Mouse (Mus musculus): ENCODE results near the gene Ncor2.
"Not testable (repeated sequence)": the region's sequence is repeated elsewhere in the genome, so short reads cannot be mapped to it uniquely, and the experiment has no call there.

Ncor2 gene

GRCm38 (mm10) chr5:125179007-125179734 lies at the start of gene Ncor2:
TSS of gene Ncor2 (minus strand) at chr5:125179219.
- DNase-seq, result peak; percentile 78 to 89

GRCm38 (mm10) chr5:125227699-125228098 lies 48.7 kb upstream of the Ncor2 start:
- no peak for DNase-seq

- peak in 1 of 2 experiments; percentile 46 for DNase-seq
These were observed 47.2 kb upstream of the Ncor2 start for GRCm38 (mm10) chr5:125226229-125226634.

GRCm38 (mm10) chr5:125224925-125225324 lies 45.9 kb upstream of the Ncor2 start:
- no peak for DNase-seq

- DNase-seq, result no peak
These were observed 44.9 kb upstream of the Ncor2 start for GRCm38 (mm10) chr5:125223961-125224360.

- DNase-seq, result peak; percentile 76 to 81
These were observed 43.7 kb upstream of the Ncor2 start for GRCm38 (mm10) chr5:125222706-125223105.

GRCm38 (mm10) chr5:125221868-125222267 lies 42.8 kb upstream of the Ncor2 start:
- DNase-seq, result peak; percentile 81 to 82

- no peak for DNase-seq
These were observed 38.6 kb upstream of the Ncor2 start for GRCm38 (mm10) chr5:125217426-125218170.

- peak; percentile 80 to 85 for DNase-seq
These were observed 37.0 kb upstream of the Ncor2 start for GRCm38 (mm10) chr5:125215930-125216459.

- peak; percentile 59 to 63 for DNase-seq
These were observed 36.4 kb upstream of the Ncor2 start for GRCm38 (mm10) chr5:125215346-125215929.

- DNase-seq, result no peak
These were observed 35.0 kb upstream of the Ncor2 start for GRCm38 (mm10) chr5:125214064-125214463.

- not testable (repeated sequence) for DNase-seq
These were observed 25.9 kb upstream of the Ncor2 start for GRCm38 (mm10) chr5:125204910-125205309.

- peak in 1 of 2 experiments; percentile 22 for DNase-seq
These were observed 25.3 kb upstream of the Ncor2 start for GRCm38 (mm10) chr5:125204199-125204815.

- DNase-seq, result peak; percentile 43 to 46
These were observed 24.7 kb upstream of the Ncor2 start for GRCm38 (mm10) chr5:125203759-125204158.

- DNase-seq, result peak; percentile 71 to 73
These were observed 24.1 kb upstream of the Ncor2 start for GRCm38 (mm10) chr5:125203099-125203498.

GRCm38 (mm10) chr5:125202100-125202499 lies 23.1 kb upstream of the Ncor2 start:
- peak in 1 of 2 experiments; percentile 51 for DNase-seq

- no peak for DNase-seq
These were observed 20.1 kb upstream of the Ncor2 start for GRCm38 (mm10) chr5:125199086-125199485.

- not testable (repeated sequence) for DNase-seq
These were observed 18.3 kb upstream of the Ncor2 start for GRCm38 (mm10) chr5:125197325-125197724.

GRCm38 (mm10) chr5:125196054-125196453 lies 17.0 kb upstream of the Ncor2 start:
- DNase-seq, result no peak

GRCm38 (mm10) chr5:125195142-125195541 lies 16.1 kb upstream of the Ncor2 start:
- DNase-seq, result no peak

GRCm38 (mm10) chr5:125193478-125194439 lies 14.7 kb upstream of the Ncor2 start:
- DNase-seq, result no peak

- no peak for DNase-seq
These were observed 12.6 kb upstream of the Ncor2 start for GRCm38 (mm10) chr5:125191608-125192007.
